ENCODE assay signal across 8 mouse cellular contexts in genomic region chr2:77171444-77172240, GRCm38 (mm10). TPM values are rescaled to one million over a fixed set of nuclear protein-coding genes. Genes with fewer than 3 reads are reported as not detected.
DNase-seq lines count a peak whose midpoint lies in the region; ATAC-seq lines count a peak whose summit lies in the region.

No protein-coding gene starts in this region.

- DNase-seq in ES-CJ7 (ENCODE audit: low read depth, low spot score) = peak; percentile 25
- peak; percentile 71 for DNase-seq in embryo, embryonic 10.5 days (ENCODE audit: low spot score)
- peak; percentile 87 for DNase-seq in heart, embryonic 10.5 days (ENCODE audit: low spot score)
- DNase-seq in kidney, adult 9 months = peak; percentile 84
- DNase-seq in liver, embryonic 11.5 days (ENCODE audit: low spot score) = no peak
- DNase-seq in neural tube, embryonic 10.5 days (ENCODE audit: extremely low spot score, low spot score) = peak; percentile 28
- no peak for DNase-seq in adrenal gland, postnatal 14 days

- no peaks in the 10 kb centered on the region for H3K9me3 ChIP-seq in heart, embryonic 10.5 days
- no peaks in the 10 kb centered on the region for H3K9me3 ChIP-seq in liver, embryonic 11.5 days (ENCODE audit: control insufficient read depth, low read length)

- peaks cover 16% of the 10 kb centered on the region for H3K36me3 ChIP-seq in heart, embryonic 10.5 days
- no peaks in the 10 kb centered on the region for H3K36me3 ChIP-seq in liver, embryonic 11.5 days (ENCODE audit: control insufficient read depth, insufficient read depth, low read length)

- H3K27me3 ChIP-seq in heart, embryonic 10.5 days (ENCODE audit: insufficient read depth, poor library complexity, severe bottlenecking) = no peaks in the 10 kb centered on the region
- no peaks in the 10 kb centered on the region for H3K27me3 ChIP-seq in liver, embryonic 11.5 days (replicated peaks; ENCODE audit: control insufficient read depth, insufficient read depth, low read length)

- no peak overlapping the region for H3K9ac ChIP-seq in liver, embryonic 11.5 days (ENCODE audit: low read depth, low read length)

- ATAC-seq in liver, embryonic 11.5 days (replicated peaks; ENCODE audit: low FRiP score) = no peak
- no peak for ATAC-seq in megakaryocyte, adult 5-6 weeks (ENCODE audit: poor library complexity, severe bottlenecking)

- H3K4me3 ChIP-seq in heart, embryonic 10.5 days = peak overlapping the region; percentile 76
- H3K4me3 ChIP-seq in liver, embryonic 11.5 days (ENCODE audit: low read depth, low read length) = peak overlapping the region; percentile 12; the same call in 1 of the 2 replicates

- H3K4me2 ChIP-seq in liver, embryonic 11.5 days = peak overlapping the region; percentile 93

- 17% methylated on average over 23 of the region's 23 CpGs for WGBS in heart, embryonic 10.5 days
- WGBS in liver, embryonic 11.5 days = 36% methylated on average over 23 of the region's 23 CpGs

- H3K27ac ChIP-seq in heart, embryonic 10.5 days = peak overlapping the region; percentile 97
- H3K27ac ChIP-seq in liver, embryonic 11.5 days (ENCODE audit: low read depth, low read length) = peak overlapping the region; percentile 32

- H3K4me1 ChIP-seq in heart, embryonic 10.5 days = peaks cover 73% of the 10 kb centered on the region
- H3K4me1 ChIP-seq in liver, embryonic 11.5 days (replicated peaks; ENCODE audit: control insufficient read depth, insufficient read depth, low read length) = peaks cover 22% of the 10 kb centered on the region

RNA-seq across cellular contexts. Expression of gene Ccdc141, which starts 1.2 kb away (rescaled TPM):
- polyA plus RNA-seq in heart, embryonic 10.5 days (2016; fragmentation: Nextera tagmentation; extraction: Ambion mirVana) = 150 and 241 TPM in 2 replicates
- polyA plus RNA-seq in liver, embryonic 11.5 days (2014; fragmentation: Nextera tagmentation; extraction: Ambion mirVana) = 3.2 and 6.3 TPM in 2 replicates
- 7.7 and 9.8 TPM in 2 replicates for total RNA-seq in adrenal gland, postnatal 14 days (2021)
- 0.07 TPM in 1 of 2 replicates, not detected in the other for total RNA-seq in megakaryocyte, adult 5-6 weeks (2015)
- 0.07 TPM in 1 of 2 replicates, not detected in the other for total RNA-seq in megakaryocyte, adult 5-6 weeks (2017)

Comparison
In these comparisons a context has a peak if more than half of its experiments do, and no peak if none do; other contexts are left out.
1. DNase-seq: peak in ES-CJ7 (single experiment), embryo, embryonic 10.5 days (single experiment), heart, embryonic 10.5 days (single experiment), kidney, adult 9 months (single experiment) and neural tube, embryonic 10.5 days (single experiment); none in liver, embryonic 11.5 days (single experiment) and adrenal gland, postnatal 14 days (single experiment).